Mouse (Mus musculus) stomach, postnatal 0 days (tissue): Measurements from ENCODE around the gene Selenon. TPM values are rescaled to one million over a fixed set of nuclear protein-coding genes. Genes with fewer than 3 reads are reported as not detected.

Experiments used
- ATAC-seq: fragments of 200-750 bp; cut with Nextera tagmentation; 2 replicates; pipeline ENCODE4 v1.8.0; 2017; ENCODE audit not compliant: low FRiP score, low TSS enrichment
- DNase-seq: peaks from one replicate; pipeline ENCODE4 v3.0.0-alpha.2; 2016; ENCODE audit warnings: low spot score
- H3K27ac ChIP-seq: fragments of 300-500 bp; sonication (generic); replicated peaks from 2 replicates; pipeline ENCODE4 v1.5.1; 2014; ENCODE audit warnings: mild to moderate bottlenecking, control low read depth
- H3K27me3 ChIP-seq: fragments of 300-500 bp; sonication (generic); 2 replicates; pipeline ENCODE4 v1.6.1; 2014; ENCODE audit warnings: low read length; ENCODE audit not compliant: control insufficient read depth, insufficient read depth
- H3K36me3 ChIP-seq: fragments of 300-500 bp; sonication (generic); 2 replicates; pipeline ENCODE4 v1.6.1; 2014; ENCODE audit warnings: low read length, mixed read lengths; ENCODE audit not compliant: control insufficient read depth, insufficient read depth
- H3K4me1 ChIP-seq: fragments of 300-500 bp; sonication (generic); replicated peaks from 2 replicates; pipeline ENCODE4 v1.6.1; 2014; ENCODE audit warnings: antibody characterized with exemption; ENCODE audit not compliant: control insufficient read depth, insufficient read depth
- H3K4me2 ChIP-seq: fragments of 300-500 bp; sonication (generic); replicated peaks from 2 replicates; pipeline ENCODE4 v1.6.1; 2014; ENCODE audit warnings: low read depth, mild to moderate bottlenecking, control low read depth, moderate library complexity
- H3K4me3 ChIP-seq: fragments of 300-500 bp; sonication (generic); 2 replicates; pipeline ENCODE4 v1.5.1; 2014; ENCODE audit warnings: low read depth, low read length, control low read depth
- H3K9ac ChIP-seq: fragments of 300-500 bp; sonication (generic); 2 replicates; pipeline ENCODE4 v1.6.1; 2014; ENCODE audit warnings: mild to moderate bottlenecking, low read length, control low read depth, mixed read lengths
- H3K9me3 ChIP-seq: fragments of 300-500 bp; sonication (generic); 2 replicates; pipeline ENCODE4 v1.6.1; 2016; ENCODE audit warnings: low read length; ENCODE audit not compliant: control insufficient read depth
- CTCF ChIP-seq: IDR thresholded peaks from 2 replicates; pipeline ENCODE4 v1.5.1; 2016; ENCODE audit warnings: antibody characterized with exemption, low read depth, mild to moderate bottlenecking, moderate library complexity
- EP300 ChIP-seq: optimal IDR thresholded peaks from 2 replicates; pipeline ENCODE3; 2016; ENCODE audit warnings: antibody characterized with exemption
- WGBS: fragments of 180-500 bp; shearing (Covaris S2); extraction: QIAGEN DNeasy Blood & Tissue Kit; methylation state at CpG from one replicate; pipeline ENCODE4 v1.1.7; 2014; 5-methylcytosine and 5-hydroxymethylcytosine counted together
- polyA plus RNA-seq: library from polyadenylated mRNA; unstranded; fragments of >200 nt; fragmentation: Nextera tagmentation; extraction: Ambion mirVana; gene quantifications from 2 replicates; pipeline ENCODE4 v1.2.1, GENCODE M21; 2015

The Selenon gene
- polyA plus RNA-seq, 1 experiment from 2014 or later = 8.6 TPM

GRCm38 (mm10) chr4:134546814-134547705, 4.9 kb downstream of the Selenon start:
- 47% methylated on average over 9 of the region's 9 CpGs for WGBS
- Histone ChIP-seq H3K36me3 (peaks cover 8% of the 10 kb centered on the region; the same call in 1 of the 2 replicates), H3K27ac (no peak overlapping the region; the same call in 1 of the 2 replicates), H3K9me3 (no peaks in the 10 kb centered on the region), H3K4me3 (no peak overlapping the region), H3K9ac (no peak overlapping the region), H3K4me1 (0 out of 2 replicates have a peak, but pooled peaks cover 6% of the 10 kb centered on the region), H3K4me2 (no peak overlapping the region), H3K27me3 (no peaks in the 10 kb centered on the region)
- ATAC-seq (peak; percentile 25; the same call in 1 of the 2 replicates), DNase-seq (peak; percentile 71)
- TF ChIP-seq EP300 (no peak), CTCF (no peak)

GRCm38 (mm10) chr4:134543261-134543660, 8.7 kb downstream of the Selenon start:
- Histone ChIP-seq H3K27ac (no peak overlapping the region), H3K9ac (no peak overlapping the region), H3K4me2 (no peak overlapping the region), H3K9me3 (no peaks in the 10 kb centered on the region), H3K4me1 (0 out of 2 replicates have a peak, but pooled peaks cover 3% of the 10 kb centered on the region), H3K27me3 (no peaks in the 10 kb centered on the region), H3K36me3 (peaks cover 14% of the 10 kb centered on the region), H3K4me3 (no peak overlapping the region)
- ATAC-seq = peak; percentile 75
- TF ChIP-seq EP300 (no peak), CTCF (peak; percentile 99)
- 3% methylated on average over 5 of the region's 5 CpGs for WGBS
- DNase-seq = peak; percentile 96

DNA sequence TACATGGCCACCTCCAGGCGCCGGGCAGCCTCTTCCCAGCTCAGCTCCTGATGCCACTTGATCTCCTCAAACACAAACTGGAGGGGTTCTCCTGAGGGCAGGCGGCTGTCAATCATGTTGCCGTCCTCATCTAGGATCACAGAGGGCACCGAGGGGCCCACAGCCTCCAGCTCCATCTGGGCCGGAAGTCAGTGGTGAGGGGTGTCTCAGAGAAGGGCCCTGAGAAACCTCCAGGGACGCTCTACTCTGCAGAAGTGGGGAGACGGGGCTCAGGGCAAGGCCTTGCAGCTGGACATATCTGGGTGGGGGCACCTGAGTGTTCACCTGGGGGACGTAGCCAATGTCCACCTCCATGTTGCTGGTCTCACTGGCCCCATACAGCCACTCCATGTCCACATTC, 9.2 kb downstream of the Selenon start:
- H3K4me3 ChIP-seq = no peak overlapping the region
- WGBS = 91% methylated on average over 9 of the region's 9 CpGs
- ATAC-seq = no peak
- no peak for DNase-seq
- H3K4me1 ChIP-seq = 0 out of 2 replicates have a peak, but pooled peaks cover 3% of the 10 kb centered on the region
- no peak overlapping the region for H3K9ac ChIP-seq
- H3K36me3 ChIP-seq = peaks cover 14% of the 10 kb centered on the region
- H3K9me3 ChIP-seq = no peaks in the 10 kb centered on the region
- no peaks in the 10 kb centered on the region for H3K27me3 ChIP-seq
- no peak for TF ChIP-seq EP300
- TF ChIP-seq CTCF = no peak
- H3K4me2 ChIP-seq = no peak overlapping the region
- H3K27ac ChIP-seq = no peak overlapping the region

DNA sequence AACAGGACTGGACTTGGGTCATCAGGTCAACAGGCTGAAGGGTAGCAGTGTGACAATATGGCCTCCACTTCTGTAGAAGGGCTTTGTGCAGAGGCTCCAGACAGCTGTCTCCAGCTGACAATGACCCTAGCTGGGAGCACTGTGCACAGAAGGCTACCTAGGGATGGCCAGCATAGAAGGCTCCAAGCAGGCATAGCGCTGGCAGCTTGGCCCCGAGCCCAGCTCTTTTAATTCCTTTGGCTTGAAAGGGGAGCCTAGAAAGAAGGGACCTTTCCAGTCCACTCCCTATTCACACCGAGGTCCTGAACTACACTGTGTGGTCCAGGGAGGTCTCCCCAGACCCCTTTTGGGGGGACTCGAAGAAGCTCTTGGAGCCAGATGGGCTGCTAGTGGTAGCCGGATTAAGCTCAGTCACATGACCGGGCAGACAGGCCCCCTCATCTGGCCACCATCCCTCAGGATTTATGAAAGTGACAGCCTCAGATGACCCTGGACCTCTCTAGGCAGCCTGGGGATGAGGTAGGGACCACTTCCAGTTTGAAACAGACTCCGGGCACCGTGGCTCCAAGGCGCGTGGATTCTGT, 12.9 kb downstream of the Selenon start:
- Histone ChIP-seq H3K27ac (no peak overlapping the region), H3K4me3 (no peak overlapping the region), H3K9me3 (no peaks in the 10 kb centered on the region), H3K4me2 (no peak overlapping the region), H3K4me1 (no peaks in the 10 kb centered on the region), H3K9ac (no peak overlapping the region), H3K27me3 (no peaks in the 10 kb centered on the region), H3K36me3 (peaks cover 6% of the 10 kb centered on the region)
- ATAC-seq = no peak
- TF ChIP-seq EP300 (no peak), CTCF (no peak)
- DNase-seq = no peak
- WGBS = 82% methylated on average over 10 of the region's 10 CpGs

DNA sequence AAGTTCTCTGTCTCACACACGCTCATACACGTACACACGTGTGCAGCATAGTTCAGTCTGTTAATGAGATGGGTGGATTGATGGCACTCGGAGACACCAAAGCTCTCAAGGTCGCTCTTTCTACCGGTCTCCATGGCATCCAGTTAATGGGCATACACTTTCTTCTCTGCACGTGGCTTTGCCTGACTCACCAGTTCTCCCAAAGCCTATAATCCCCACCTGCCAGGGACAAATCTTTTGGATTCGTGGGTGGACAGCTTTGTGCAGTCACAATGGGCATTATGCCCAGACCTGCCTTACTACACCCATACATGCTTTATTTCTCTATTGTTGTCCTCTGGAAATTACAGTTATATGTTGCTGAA, 16.2 kb downstream of the Selenon start:
- Histone ChIP-seq H3K27me3 (no peaks in the 10 kb centered on the region), H3K4me3 (peak overlapping the region; percentile 81), H3K27ac (peak overlapping the region; percentile 92), H3K4me2 (peak overlapping the region; percentile 99), H3K9ac (peak overlapping the region; percentile 88), H3K4me1 (no peaks in the 10 kb centered on the region), H3K36me3 (peaks cover 6% of the 10 kb centered on the region), H3K9me3 (no peaks in the 10 kb centered on the region)
- peak; percentile 6; the same call in 1 of the 2 replicates for ATAC-seq
- peak; percentile 46 for DNase-seq
- TF ChIP-seq CTCF (no peak), EP300 (no peak)
- WGBS = 1% methylated on average over 8 of the region's 8 CpGs
